Mouse (Mus musculus) gonadal fat pad, adult 2 months (tissue): ENCODE measurements around the gene Mapkapk2. TPM values are rescaled to one million over a fixed set of nuclear protein-coding genes. Genes with fewer than 3 reads are reported as not detected.

Experiments used
- DNase-seq: peaks from one replicate; pipeline ENCODE4 v3.0.0-alpha.2; 2012; ENCODE audit warnings: low read depth
- polyA plus RNA-seq: library from polyadenylated mRNA; depleted of rRNA; stranded (reverse); fragments of >200 nt; gene quantifications from 2 replicates; pipeline ENCODE4 v1.2.3, GENCODE M21; 2012

Mapkapk2 gene
- polyA plus RNA-seq, 1 experiment: 90.6 TPM

DNA sequence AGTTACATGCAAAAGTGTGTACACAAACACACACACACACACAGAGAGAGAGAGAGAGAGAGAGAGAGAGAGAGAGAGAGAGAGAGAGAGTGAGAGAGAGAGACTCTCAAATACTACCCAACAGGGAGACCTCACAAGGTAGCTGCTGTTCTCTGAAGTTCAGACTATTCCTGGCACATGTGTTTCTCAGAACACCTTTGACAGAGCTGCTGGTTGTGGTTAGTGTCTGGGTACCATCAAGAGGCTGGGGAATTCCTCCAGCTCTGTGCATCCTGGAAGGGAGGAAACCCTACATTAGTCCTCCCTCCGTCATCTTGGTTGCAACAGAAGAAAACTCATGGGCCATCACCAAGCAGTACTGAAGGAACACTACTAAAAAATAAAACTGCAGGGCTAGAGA is 16.9 kb downstream of the Mapkapk2 start:
- no peak for DNase-seq

DNA sequence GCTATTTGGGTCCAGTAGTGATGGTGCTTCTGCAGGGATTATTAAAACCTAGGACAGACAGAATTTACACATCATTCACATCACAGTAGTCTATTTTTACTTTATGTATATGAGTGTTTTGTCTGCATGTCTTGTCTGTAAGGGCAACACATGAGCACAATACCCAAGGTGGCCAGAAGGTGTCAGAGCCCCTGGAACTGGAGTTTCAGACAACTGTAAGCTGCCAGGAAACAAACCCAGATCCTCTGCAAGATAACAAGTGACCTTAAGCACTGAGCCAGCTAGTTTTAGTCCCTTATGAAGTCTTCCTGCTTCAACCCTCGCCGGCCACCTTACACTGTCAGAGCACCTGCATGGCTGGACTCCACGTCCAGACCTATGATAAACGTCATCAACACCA is 17.9 kb downstream of the Mapkapk2 start:
- no peak for DNase-seq

DNA sequence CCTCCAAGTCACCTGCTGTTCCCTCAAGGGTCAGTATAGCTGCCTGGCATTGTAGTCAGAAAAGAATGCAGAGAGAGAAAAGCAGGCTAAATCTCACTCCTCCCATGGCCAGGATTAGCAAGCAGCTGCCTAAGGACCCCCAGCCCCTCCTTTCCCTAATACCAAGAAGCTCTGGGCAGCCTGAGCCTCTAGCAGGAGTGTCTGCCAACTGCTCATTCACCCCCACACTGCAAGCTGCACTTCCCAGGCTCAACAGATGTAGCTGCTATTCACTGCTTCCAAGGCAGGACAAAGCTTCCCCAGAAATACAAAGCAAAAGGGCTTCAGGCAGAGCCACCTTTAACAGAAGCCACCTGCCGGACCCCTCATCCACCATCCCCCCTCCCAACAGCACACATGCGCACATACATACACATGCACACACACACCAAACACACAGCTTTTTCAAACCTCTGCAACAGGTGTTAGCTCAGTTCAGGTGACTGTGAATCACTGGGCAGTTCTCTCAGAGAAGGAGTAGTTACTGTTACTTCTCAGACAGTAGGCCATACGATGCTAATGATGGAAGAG is 18.8 kb downstream of the Mapkapk2 start:
- no peak for DNase-seq

DNA sequence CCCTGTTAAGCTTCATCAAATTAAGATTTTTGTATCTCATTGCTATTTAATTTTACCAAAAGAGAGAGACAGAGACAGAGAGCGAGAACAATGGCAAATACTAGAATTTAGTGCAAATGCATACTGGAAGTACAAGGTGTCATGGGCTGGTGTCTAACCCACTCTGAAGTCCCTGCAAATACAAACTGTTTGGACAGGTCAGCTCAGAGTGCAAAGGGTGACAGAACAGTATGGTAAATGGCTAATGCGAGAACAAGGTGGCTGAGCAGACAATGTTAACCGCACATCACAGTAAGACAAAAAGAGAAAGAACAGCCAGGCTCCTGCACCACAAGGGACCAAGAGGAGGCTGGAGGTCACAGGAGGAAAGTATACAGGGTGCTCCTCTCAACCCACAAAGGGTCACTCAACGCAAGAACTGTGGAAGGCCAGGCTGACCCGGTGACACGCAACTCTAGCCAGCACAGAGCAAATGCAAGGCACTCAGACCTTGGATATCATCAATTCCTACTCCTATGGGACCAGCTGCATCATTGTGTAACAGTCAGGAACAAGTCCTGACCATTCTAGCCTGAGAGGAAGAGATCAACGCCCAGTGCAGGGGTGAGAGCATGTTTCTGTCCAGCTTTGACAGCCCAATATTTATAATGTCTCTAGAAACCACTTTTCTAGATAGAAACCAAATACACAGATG is 22.4 kb downstream of the Mapkapk2 start:
- DNase-seq: no peak

DNA sequence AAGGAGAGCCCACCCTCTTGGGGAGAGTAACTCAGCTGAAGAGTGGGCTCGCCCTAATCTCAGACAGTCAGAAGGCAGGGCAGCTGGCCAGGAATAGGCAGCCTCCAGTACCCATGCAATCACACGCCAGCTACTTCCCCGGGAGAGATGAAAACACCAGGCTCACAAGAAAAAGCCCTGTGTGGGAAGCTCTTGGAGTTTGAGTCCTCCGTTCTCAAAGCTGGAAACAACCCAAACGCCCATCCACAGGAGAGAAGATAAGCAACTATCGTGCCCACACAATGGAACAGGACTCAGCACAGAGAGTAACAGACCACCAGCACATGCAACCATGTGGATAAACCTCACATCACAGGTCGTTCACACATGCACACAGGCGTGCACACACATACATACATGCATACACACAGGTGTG is 23.1 kb downstream of the Mapkapk2 start:
- DNase-seq: no peak

DNA sequence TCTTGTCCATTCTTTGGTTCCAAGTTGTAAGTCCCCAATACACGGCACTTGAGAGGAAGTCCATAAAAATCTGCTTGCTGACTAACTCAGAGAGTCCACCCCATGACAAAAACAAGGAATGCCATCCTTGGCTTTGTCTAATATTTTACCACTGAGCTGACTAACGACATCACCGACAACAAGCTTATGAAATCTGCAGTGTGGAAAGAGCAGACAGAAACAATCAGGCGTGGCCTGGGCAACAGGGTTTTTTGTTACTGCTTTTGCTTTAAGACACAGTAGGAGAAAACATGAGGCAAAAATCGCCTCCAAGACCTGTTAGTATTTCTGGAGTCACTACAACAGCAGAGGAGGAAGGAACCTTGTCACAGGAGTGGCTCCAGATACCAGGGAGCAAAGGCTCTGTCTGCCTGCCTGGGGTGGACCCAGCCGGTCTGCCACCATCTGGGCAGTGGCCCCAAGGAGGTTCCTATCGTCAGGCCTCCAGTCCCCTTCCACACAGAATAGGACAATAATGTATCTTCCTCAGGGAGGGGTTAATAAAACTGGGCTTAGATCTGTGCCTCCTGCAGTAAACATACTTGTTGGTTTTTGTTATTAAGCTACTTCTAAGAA is 25.1 kb downstream of the Mapkapk2 start:
- DNase-seq: no peak

DNA sequence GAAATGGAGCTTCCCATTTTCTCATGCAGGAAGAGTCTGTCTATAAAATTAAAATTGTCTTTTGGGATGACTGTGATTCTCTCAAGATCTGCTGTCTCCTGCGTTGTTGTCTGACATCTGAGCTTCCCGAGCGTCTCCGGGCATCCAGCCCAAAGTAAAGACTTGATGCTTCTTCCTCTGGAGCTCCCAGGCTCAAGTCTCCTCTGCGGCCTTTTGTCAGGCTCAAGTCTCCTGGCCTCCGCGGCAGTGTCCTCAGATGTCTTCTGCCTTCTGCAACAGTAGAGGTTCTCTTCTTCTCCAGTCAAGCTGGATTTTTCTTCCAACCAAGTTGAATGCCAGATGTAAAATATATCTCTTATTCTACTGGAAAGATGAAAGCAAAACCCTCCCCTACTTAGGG is 28.6 kb downstream of the Mapkapk2 start:
- DNase-seq: no peak

DNA sequence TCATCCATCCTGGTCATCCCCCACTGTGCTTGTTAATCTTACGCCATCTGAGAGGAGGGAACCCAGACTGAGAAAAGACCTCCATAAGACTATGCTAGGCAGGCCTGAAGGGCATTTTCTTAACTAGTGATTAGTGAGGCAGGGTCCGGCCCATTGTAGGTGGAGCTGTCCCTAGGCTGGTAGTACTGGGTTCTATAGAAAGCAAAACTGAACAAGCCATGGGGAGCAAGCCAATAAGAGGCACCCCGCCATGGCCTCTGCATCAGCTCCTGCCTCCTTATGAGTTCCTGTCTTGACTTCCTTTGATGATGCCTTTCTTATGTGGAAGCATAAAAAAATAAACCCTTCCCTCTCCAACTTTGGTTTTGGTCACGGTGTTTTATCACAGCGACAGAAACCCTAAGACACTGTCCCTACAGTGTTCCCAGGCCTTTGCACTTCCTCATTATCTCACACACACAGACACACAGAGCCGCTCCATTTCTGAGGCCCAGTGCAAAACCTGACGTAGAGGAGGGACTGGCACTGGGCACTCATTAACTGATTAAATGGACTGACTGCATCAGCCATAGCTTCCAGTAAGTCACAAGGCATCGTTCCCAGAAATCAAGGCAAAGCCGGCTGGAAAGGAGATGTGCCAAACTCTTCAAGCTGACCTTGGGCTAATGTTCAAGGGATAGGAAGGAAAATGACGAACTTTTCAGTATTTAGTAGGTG is 29.5 kb downstream of the Mapkapk2 start:
- DNase-seq: no peak

DNA sequence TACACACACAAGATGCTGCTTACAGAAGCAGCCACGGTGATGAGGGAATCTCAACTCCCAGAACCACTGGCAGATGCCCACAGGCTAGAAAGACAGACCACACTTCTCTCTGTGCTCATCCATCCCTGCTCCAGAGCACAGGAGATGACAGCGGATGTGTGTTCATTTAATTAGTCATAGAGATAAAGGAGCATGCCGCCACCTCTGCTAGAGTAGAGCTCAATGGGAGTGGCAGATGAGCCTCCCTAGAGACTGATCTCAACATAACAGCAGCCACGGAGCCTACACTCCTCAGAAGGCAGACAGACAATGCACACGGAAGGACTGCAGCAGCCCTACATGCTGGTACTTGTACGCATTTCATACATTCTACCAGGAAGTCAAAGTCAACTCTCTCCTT is 33.4 kb downstream of the Mapkapk2 start:
- DNase-seq: no peak

DNA sequence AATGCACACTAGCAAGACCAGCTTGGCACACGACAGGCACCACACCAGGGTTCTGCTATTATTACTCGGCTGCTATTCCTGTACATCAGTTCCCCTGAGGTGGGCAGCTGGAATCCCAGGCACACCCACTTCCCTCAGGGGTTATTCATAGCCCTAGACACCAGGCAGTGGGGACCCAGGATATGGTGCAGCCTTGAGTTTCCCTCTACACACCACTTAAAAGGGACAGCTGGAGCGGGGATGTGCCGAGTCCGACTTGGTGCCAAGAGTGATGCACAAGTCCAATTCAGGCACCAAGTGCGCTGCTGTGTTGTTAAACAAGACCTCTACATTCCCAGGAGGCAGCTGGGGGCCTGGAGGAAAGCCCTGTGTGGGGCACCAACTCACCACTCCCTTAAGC is 34.8 kb downstream of the Mapkapk2 start:
- no peak for DNase-seq

DNA sequence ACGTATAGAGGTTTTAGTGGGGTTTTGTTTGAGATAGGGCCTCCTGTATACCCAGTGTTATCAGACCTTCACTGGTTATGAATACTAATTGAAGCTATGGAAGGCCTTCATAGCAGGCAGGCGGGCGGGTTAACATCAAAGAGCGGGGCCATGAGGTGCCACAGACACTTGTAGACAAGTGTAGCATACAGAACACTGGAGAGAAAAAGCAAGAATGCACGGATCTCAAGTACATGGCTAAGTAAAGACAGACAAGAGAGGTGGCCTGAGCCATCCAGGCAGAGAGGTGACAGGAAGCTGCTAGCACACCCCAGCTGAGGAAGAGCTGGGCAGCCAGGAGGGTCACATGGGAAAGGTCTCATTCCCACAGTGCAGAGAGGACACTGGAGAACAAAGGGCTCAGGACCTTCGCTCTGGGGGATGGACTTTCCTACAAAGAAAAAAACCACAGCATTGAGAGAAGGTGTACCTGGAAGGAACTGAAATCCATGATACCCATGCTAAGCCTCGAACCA is 35.8 kb downstream of the Mapkapk2 start:
- DNase-seq: no peak

DNA sequence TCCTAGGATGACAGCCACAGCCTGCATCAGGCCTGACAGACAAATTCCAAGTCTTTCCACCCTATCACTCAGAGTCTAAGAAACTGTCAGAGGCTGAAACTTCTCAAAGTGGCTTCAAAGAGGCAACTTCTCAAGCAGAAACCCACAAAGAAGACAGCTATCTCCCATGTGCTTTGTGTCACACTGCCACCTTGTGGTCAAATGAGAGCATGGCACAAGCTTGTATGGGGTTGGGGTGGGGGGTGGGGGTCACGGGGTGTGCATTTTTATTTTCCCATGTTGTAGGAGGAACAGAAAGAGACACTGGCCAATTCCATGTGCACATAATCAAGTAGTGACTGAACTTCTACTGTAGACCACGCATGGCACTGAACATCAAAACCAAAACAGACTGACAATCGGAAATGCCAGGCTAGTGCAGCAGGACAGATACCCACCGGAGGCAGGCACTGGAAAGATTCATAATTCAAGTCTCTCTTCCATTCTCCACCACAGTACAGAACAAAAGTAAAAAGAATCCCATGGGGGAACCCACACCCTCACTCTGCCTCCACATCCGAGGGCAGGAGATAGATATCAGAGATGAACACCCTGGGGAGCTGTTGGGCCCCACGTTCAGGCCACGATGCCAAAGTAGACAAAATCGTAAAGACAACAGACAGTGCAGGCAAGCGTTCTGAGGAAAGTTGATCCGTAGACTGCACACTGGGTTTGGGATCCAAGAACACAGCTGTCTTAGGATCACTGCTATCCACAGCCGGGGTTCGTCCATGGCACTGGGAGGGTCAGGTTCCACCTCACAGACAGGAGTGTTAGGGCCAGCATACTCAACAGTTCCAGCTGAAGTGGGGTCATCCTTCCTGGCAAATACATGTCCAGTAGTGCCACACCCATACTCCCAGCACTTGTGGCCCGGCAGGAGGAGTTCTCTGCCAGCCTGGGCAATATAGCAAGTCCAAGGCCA is 37.1 kb downstream of the Mapkapk2 start:
- DNase-seq: no peak

DNA sequence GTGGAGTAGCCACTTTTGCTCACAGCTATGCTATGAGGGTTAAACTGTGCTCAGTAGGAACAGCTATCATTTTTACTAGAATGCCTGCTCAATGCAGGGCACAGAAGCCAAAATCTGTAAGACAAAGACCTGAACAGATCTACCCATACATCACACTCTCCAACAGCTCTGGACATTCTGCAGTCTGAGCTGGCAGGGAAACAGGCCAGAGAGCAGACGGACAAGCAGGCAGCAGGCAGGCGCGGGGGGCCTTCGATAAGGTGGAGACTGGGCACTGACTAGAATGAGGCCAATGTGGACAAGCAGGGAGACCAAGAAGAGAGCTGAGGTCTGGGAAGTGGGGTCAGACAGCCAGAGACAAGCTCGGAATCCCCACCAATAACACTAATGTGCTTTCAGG is 37.8 kb downstream of the Mapkapk2 start:
- no peak for DNase-seq

DNA sequence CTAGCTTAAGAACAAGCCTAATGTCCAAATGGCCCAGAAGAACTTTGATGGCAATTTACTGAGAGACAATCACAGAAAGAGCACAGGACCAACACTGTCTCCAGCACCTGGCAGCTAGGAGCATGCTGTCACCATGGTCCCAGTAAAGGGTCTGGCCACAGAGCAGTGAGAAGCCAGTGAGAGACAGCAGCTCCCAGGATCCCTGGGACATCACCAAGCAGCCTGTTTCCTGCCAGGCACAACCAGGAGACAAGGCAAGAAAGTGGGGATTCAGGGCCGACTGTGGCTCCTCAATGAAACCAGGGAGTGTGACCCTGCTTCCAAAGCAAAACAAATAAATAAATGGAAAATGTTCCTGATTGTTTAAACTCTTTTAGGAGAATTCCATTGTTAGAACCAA is 38.2 kb downstream of the Mapkapk2 start:
- DNase-seq: no peak

DNA sequence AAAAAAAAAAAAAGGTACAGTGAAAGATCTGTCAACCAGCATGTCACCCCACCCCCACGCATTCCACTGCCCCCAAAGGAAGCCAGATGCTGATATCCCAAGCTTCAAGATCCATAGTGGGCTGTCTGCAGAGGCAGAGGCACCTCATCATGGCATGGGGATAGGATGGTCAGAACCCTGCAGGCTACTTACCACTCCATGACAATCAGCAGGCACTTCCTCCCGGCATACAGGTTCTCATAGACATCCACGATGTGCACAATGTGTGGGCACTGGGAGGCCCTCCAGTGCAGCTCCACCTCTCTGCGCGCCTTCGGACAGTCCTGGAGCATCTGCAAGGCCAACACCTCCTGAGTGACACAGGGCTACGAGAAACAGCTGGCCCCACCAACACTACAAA is 39.2 kb downstream of the Mapkapk2 start:
- DNase-seq: no peak

DNA sequence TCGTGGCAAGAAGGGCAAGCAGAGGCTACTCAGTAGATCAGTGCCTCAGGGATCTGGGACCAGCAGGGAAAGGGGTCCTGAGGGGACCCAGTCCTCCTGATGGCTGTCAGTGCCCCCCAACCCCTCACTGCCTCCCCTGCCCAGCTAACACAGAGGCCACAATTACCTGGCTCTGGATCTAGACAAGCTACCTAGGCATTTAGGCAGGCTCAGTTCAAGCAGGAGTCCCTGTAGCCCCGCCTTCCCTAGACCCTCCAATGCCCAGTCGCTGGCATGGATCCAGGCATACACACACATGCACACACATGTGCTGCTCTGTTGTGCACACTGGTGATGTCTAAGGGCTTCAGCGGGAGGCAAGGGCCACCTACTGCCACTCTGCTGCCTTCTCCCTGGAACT is 43.4 kb downstream of the Mapkapk2 start:
- no peak for DNase-seq

DNA sequence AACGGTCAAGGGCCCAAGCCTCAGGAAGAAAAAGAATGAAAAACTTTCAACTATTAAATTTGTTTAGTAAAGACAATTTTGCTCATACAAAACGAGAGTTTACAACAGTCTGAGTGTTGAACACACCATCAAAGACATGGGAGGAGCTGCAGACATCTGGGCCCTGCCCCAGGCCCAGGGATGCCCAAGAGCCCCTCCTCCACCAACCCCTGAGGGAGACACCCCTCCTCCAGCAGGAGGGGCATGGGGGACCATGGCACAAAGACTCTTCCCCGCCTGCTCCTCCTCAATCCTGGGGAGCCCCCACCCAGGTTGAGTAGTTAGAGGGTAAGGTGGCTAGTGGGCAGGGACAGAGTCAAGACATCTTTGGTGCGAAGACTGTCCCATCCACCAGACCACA is 44.0 kb downstream of the Mapkapk2 start:
- DNase-seq: no peak

DNA sequence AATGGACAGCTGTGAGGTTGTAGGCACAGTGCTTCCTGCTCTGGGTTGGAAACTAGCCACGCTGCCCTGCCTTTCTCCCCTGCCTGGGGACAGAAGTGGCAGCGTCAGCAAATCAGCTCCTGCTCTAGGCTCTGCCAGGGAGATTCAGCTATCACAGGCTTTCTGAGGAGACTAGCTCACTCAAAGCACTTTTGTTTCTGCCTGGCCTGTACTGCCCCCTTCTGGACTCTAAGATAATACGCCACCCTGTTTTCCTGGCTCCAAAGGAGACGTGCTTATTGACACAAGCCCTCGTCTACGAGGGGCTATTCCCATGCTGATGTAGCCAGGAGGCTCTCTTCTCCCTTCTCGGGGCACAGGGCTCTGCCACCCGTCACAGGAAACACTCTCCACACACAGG is 44.4 kb downstream of the Mapkapk2 start:
- DNase-seq: no peak

DNA sequence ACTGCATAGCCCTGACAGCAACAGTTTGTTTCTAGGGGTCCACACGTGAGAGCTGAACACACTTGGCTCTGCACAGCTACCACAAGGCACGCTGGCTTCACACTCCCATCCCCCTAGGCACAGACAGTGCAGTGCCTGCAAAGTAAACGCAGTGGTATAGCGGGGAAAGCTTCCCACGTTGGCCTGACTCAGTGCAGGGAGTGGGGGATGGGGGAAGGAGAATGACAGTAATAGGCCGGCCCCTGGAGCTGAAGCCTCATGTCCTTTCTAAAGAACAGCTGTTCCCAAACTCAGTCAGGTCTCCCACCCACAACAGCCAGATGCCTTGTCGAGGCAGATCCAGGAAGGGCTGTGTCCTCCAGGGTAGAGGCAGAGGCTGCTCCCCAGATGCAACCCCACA is 46.6 kb downstream of the Mapkapk2 start:
- DNase-seq: no peak

DNA sequence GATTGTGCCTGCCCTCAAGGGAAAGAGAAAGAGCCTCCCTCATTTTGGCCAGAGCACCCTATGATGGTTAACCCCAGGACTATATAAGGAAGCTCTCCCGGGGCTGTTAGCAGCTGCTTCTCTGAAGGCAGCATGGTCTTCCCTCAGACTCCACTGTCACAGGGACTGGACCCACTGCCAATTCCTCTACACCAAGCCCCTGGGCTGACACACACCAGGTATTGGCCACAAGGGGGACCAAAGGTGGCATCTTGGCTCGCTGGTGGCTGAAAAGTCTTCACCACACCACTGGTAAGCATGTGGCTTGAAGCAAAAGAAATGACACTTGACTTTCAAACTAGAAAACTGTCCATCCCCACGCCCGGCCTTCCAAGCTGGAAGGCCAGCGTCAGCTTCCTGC is 47.0 kb downstream of the Mapkapk2 start:
- DNase-seq: no peak

DNA sequence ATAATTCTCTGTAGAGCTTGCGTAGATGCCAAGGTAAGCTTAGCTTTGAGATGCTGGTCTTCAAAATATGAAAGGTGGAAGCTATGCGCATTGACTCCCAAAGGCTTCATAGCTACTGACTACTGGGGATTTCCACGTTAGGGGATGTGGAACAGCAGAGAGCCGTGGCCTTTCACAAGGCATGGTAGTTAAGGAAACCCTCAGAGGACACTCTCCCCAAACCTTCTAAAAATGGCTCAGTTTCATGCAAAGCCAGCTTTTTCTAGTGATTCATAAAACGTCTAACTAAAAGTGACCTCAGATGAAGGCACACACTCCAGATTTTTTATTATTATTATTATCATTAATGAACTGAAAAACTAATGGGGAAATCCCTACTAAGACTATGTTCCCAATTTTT is 47.6 kb downstream of the Mapkapk2 start:
- DNase-seq: no peak
